Mouse (Mus musculus) retina, postnatal 7 days (tissue): Measurements from ENCODE around the gene Rreb1.

ENCODE experiments used
- DNase-seq: peaks from one replicate; pipeline ENCODE4 v3.0.0-alpha.2; 2012; ENCODE audit warnings: low read depth, low spot score

Rreb1 gene

GRCm38 (mm10) chr13:37941950-37942886, 164.0 kb downstream of the Rreb1 start:
- DNase-seq, result no peak

GRCm38 (mm10) chr13:37942887-37943331, 164.7 kb downstream of the Rreb1 start:
- DNase-seq, result no peak

- DNase-seq, result no peak
Measured at GRCm38 (mm10) chr13:37943466-37943865, 165.3 kb downstream of the Rreb1 start.

- DNase-seq, result no peak
Measured at GRCm38 (mm10) chr13:37944306-37944705, 166.1 kb downstream of the Rreb1 start.

GRCm38 (mm10) chr13:37945392-37945791, 167.2 kb downstream of the Rreb1 start:
- no peak for DNase-seq

GRCm38 (mm10) chr13:37946734-37947133, 168.5 kb downstream of the Rreb1 start:
- peak; percentile 60 for DNase-seq

- DNase-seq, result no peak
Measured at GRCm38 (mm10) chr13:37952981-37953380, 174.8 kb downstream of the Rreb1 start.

GRCm38 (mm10) chr13:37954318-37954717, 176.1 kb downstream of the Rreb1 start:
- DNase-seq, result no peak

- no peak for DNase-seq
Measured at GRCm38 (mm10) chr13:37958498-37959238, 180.5 kb downstream of the Rreb1 start.

- no peak for DNase-seq
Measured at GRCm38 (mm10) chr13:37959239-37959907, 181.2 kb downstream of the Rreb1 start.

- DNase-seq, result no peak
Measured at GRCm38 (mm10) chr13:37959936-37960335, 181.7 kb downstream of the Rreb1 start.

- DNase-seq, result no peak
Measured at GRCm38 (mm10) chr13:37962541-37962940, 184.3 kb downstream of the Rreb1 start.

GRCm38 (mm10) chr13:37963354-37964007, 185.3 kb downstream of the Rreb1 start:
- DNase-seq, result peak; percentile 68

GRCm38 (mm10) chr13:37964128-37965087, 186.2 kb downstream of the Rreb1 start:
- no peak for DNase-seq

- no peak for DNase-seq
Measured at GRCm38 (mm10) chr13:37965126-37965914, 187.1 kb downstream of the Rreb1 start.

- no peak for DNase-seq
Measured at GRCm38 (mm10) chr13:37966256-37967051, 188.3 kb downstream of the Rreb1 start.

- DNase-seq, result no peak
Measured at GRCm38 (mm10) chr13:37967052-37967437, 188.8 kb downstream of the Rreb1 start.

- no peak for DNase-seq
Measured at GRCm38 (mm10) chr13:37967565-37967964, 189.4 kb downstream of the Rreb1 start.

- peak; percentile 65 for DNase-seq
Measured at GRCm38 (mm10) chr13:37969337-37969736, 191.1 kb downstream of the Rreb1 start.
